Comparison of ENCODE assay signal across 1 mouse cellular context in the genomic region with DNA sequence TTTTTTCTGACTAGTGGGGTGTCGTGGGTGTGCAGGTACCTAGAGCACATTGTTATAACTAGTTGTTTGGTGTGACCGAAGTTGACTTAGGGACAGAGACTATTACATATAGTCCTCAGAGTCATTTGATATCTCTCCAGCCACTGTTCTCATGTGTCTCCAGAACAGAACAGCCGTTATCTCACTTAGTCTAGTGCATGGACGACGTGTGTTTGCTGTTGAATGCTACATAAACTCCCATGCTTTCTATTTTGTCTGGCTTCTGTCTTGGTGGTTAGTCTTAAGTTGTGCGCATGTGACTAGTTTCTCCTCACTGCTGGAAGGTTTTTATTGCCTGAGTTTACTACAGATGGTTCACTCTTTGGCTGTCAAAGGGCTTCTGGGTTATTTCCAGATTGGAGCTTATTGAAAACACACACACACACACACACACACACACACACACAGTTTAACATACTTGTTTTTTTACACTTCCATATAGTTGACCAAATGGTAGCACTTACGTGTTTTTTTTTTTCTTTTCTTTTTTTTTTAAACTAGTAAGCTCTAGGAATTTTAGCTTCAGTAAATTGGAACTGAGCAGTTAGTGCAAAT.
TF ChIP-seq lines count a peak whose summit lies in the region.

No protein-coding gene starts in this region.

TF ChIP-seq in MEL, 35 proteins besides CTCF, POLR2A, EP300 and RAD21 (continued from another document):
- no peak for TF ChIP-seq UBTF (IDR thresholded peaks at IDR 0.05; ENCODE audit: borderline replicate concordance, insufficient read depth, low read depth, low read length)
- peak; percentile 39; the same call in 1 of the 2 replicates for TF ChIP-seq USF1 (IDR thresholded peaks at IDR 0.05; ENCODE audit: low read depth, low read length)
- TF ChIP-seq TCF12 (IDR thresholded peaks at IDR 0.05; ENCODE audit: low read depth, low read length): no peak
- TF ChIP-seq SMC3 (IDR thresholded peaks at IDR 0.05; ENCODE audit: low read depth, low read length): no peak
- TF ChIP-seq CHD2 (IDR thresholded peaks at IDR 0.05; ENCODE audit: low read length): no peak
- no peak for TF ChIP-seq NRF1 (IDR thresholded peaks at IDR 0.05; ENCODE audit: insufficient read depth, low read depth, low read length, poor library complexity, severe bottlenecking)
- TF ChIP-seq HCFC1 (IDR thresholded peaks at IDR 0.05; ENCODE audit: low read depth, low read length): no peak
- peak; percentile 41; the same call in 1 of the 2 replicates for TF ChIP-seq GATA1 (IDR thresholded peaks at IDR 0.05; ENCODE audit: low read depth, low read length)
- TF ChIP-seq E2F4 (IDR thresholded peaks at IDR 0.05; ENCODE audit: borderline replicate concordance, low read depth, low read length): no peak
- TF ChIP-seq ELF1 (IDR thresholded peaks at IDR 0.05; ENCODE audit: low read depth, low read length): no peak
- no peak for TF ChIP-seq ZC3H11A (IDR thresholded peaks at IDR 0.05; ENCODE audit: low read depth, low read length)
- no peak for TF ChIP-seq POLR2AphosphoS2 (IDR thresholded peaks at IDR 0.05; ENCODE audit: low read length)
- TF ChIP-seq MXI1 (IDR thresholded peaks at IDR 0.05; ENCODE audit: low read depth, low read length): peak; percentile 51; the same call in 1 of the 2 replicates
- TF ChIP-seq MAZ (IDR thresholded peaks at IDR 0.05; ENCODE audit: low read depth, low read length): no peak
- TF ChIP-seq MYB (IDR thresholded peaks at IDR 0.05; ENCODE audit: low read depth, low read length): no peak
